Mouse (Mus musculus) brain, embryonic 18.5 days (tissue): Measurements from ENCODE around the gene Stx7.
"Not testable (repeated sequence)": the region's sequence is repeated elsewhere in the genome, so short reads cannot be mapped to it uniquely, and the experiment has no call there.

Source experiments
- DNase-seq: peaks from one replicate; pipeline ENCODE4 v3.0.0-alpha.2; 2012; ENCODE audit warnings: low read depth, low spot score

Gene Stx7

DNA sequence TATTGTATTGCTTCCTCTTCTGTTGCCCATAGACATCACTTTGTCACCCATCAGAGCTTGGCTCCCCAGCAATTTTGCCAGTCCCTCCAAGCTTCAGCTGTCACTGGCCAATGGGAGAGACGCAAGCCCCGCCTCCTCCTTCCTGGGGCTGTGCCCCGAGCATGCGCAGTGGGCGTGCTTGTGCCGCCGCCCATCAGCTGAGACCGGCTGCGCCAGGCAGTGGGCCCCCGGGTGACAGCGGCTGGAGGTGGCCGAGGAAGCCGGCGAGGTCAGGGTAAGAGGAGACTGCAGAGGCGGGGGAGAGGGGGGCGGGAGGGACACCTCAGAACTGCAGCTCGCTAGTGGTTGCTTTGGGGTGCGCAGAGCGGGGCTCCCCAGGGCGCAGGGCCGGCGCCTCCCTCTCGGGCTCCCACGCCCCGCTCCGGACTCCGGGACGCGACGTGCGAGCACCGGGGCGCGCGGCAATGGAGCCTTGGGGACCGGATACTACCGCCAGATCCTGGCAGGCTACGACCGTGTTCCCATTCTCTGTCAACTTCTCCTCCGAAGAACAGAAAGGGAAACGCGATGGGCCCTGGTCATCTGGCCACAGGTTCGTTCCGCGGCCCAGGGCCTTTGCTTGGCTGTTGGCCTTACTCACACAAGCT lies at the start of gene Stx7:
Gene Stx7, plus strand, starts transcription at position 168 of the 647 bp plus-strand sequence.
- DNase-seq, result peak; percentile 79

DNA sequence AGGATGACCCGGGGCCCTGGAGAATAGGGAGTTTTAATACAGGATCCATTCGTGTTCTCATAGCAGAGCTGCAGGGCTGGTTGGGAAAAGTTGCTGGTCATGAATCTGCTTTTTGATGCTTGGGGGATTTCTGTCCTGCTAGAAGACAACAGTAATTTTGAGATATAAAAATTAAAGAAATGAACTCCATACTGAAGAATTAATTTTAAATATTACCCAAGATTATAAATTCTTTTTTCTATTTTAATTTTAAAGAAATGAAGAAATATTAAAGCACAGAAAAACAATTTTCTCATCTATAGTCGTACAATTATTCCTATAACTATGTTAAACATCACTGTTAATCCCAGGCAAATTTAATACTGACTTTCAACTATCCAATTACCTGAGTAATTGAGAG lies 47.3 kb upstream of the Stx7 start, which contains the start of gene Taar8c:
Gene Taar8c, minus strand, starts transcription at position 101 of the 400 bp plus-strand sequence.
- not testable (repeated sequence) for DNase-seq

DNA sequence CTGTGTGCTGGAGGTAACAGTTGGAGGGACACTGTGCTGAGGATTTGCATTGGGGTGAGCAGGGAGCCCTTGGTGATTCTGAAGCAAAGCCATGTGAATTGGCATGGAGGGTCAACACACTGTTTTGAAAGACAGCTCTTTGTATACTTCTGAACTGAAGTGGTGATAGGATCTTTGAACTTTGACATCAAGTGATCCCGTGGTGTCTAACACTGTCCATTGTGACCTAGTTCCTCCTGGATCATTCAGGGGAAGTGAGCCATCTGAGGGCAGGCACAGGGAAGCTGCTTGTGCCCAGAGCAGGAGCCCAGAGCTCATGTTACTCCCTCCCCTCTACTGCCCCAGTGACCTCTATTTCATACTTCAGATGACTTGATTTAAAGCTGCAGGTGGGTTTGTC lies 45.8 kb upstream of the Stx7 start:
- not testable (repeated sequence) for DNase-seq

DNA sequence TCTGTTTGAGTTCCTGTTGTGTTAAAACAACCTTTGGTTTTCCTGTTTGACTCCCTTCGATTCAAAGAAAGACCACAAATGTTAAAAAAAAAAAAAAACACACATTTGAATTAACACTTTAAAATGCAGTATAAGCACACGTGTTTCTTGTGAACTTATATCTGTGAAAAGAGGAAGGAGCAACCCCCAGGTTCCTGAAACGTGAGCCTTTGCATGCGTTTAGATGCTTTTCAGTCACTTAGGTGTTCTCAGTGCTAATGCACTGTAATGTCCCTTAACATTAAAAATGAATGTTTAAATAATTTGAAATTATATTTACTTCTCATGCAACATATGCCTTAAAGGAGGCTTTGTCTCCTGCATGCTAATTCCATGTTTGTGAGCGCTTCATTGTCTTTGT lies 41.4 kb upstream of the Stx7 start:
- DNase-seq, result no peak

DNA sequence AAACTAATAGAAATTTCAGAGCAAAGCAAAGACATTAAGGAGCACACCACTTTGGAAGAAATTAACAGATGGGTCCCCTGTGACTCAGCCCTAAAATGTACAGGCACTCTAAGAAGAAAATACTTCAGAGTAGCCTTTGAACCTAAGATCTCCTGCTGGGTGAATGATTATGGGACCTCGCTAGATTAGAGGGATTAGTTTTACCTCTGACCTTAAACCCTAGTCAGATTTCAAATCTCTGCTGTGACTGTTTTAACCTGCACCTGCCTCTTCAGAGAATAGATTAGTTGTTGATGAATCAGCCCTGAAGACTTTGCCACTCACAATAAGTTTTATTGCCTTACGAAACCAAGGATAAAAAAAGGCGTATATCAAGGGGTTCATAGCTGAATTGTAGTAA lies 40.9 kb upstream of the Stx7 start:
- DNase-seq, result no peak

DNA sequence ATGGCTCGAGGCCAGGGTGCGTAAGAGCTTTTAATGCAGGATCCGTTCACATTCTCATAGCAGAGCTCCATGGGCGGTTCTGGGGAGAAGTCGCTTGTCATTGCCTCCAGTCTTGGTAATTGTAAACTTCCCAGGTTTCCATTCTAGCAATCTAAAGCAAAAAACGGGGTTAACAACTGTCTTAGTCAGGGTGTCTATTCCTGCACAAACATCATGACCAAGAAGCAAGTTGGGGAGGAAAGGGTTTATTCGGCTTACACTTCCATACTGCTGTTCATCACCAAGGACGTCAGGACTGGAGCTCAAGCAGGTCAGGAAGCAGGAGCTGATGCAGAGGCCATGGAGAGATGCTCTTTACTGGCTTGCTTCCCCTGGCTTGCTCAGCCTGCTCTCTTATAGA lies 39.7 kb upstream of the Stx7 start, which contains the start of gene Taar9:
Gene Taar9, minus strand, starts transcription at position 101 of the 400 bp plus-strand sequence.
- not testable (repeated sequence) for DNase-seq

DNA sequence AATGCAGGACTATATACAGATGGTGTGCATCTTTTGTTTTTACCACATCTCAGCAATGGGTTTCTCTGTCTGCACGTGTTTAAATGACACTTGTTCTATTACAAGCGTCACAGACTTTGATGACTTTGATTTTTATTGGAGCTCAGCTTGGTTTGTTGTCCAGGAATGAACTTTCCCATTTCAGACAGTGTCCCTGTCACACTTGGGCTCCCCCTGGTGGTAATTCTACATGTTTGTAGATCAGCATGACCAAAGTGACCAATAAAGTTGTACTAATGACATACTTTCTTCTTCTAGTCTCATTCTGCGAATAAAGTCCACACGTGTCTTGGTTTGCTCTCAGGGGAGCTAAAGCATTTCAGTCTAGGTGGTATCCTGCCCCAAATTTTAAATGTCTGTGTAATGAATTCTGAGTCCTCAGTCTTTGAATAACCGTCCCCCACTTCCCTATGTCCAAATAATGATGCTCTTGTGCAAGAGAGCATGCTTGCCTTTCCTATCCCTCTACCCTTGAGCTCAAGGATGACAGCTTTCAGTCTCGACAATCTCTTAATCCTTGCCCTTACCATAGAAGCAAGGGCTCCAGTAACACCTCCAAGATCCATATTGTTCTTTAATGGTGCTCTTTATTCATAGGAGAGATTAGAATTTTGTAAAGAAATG lies 37.9 kb upstream of the Stx7 start:
- peak; percentile 8 for DNase-seq

DNA sequence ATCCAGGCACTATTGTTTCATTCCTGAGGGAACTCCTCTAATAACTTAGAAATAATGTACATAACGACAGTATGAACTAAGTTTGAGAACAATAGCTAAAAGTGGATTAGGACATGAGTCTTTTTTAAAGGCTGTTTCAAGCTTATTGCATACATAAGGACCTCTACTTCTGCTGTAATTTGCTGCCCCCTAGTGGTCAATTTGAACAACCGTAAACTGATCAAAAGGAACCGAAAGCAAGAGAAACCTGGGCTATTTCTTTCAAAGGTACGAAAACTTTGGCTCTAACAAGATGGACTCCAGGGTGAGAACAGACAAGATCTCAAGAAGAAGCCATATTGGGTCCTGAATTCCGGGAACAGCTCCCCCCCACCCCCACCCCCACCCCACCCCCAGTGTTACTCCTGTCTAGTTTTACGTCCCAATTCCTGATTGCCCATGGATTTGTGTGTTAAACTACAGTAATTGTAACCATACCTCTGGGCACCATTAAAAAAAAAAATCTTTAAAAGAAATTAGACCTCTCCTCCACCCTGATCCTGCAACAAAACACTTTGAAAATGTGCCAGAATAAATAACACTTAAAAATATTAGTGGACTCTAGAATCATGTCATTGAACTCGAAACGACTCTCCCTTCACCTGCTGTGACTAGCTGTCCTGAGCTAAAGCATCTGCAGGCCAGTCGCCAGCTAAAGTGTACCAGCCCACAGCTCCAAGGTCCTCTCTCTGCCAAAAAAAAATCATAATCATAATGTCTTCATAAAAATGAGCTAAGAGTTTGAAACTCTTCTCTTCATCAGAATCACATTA lies 17.4 kb upstream of the Stx7 start:
- DNase-seq, result peak; percentile 60

DNA sequence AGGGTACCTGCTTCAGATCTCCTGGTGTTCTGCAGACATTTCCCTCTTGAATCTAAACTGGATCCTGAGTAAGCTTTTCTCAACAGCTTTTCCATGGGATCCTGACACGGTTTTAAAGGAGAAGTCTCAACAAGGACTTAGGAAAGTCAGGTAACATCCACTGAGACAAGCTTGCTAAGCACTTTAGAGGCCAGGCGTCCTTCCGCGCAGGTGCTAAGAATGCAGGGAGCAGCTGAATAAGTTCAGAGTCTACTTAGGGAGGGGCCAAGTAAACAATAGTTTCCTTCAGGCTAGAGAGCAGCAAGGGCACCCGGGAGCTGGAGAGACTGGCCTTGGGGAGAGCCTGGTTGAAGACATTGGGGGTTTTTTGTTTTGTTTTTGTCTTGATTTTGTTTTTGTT lies 16.8 kb upstream of the Stx7 start:
- no peak for DNase-seq

DNA sequence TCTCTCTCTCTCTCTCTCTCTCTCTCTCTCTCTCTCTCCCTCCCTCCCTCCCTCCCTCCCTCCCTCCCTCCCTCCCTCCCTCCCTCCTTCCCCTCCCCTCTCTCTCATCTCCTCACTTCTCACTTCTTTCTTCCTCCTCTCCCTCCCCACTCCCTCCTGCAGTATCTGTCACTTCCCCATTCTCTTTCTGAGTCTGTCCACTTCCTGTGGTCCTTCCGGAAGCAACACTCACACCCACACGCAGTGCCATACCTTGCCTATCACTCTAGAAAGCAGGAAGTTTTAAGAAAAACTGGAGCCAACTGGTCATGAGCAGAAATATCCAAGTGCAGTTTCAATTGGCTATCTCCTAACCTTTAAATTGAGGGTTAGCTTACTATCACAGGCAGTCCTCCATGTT lies 16.0 kb upstream of the Stx7 start:
- no peak for DNase-seq

DNA sequence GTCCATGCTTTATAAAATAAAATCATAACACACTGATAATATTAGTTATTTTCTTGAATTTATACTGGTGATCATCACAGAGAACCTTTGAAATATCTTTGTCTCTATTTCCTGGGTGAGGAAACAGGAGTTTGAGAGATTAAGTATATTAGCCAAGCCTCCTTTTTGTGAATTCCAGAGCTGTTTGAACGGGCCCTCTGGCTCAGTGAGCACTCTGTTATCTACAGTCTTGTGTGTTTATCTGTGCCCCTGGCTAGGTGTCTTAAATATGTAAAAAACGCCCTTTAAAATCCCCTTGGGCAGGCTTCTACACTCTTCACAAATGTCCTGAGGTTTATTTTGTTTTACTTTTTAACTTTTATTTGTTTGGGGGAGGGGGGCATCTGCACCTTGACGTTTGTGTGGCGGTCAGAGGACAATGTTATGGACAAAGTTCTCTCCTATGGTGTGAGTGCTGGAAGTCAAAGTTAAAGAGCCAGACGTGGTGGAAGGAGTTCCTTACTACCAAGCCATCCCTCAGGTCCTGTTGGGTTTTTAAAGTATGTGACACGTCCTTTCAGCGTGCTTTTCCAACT lies 14.9 kb upstream of the Stx7 start:
- no peak for DNase-seq

DNA sequence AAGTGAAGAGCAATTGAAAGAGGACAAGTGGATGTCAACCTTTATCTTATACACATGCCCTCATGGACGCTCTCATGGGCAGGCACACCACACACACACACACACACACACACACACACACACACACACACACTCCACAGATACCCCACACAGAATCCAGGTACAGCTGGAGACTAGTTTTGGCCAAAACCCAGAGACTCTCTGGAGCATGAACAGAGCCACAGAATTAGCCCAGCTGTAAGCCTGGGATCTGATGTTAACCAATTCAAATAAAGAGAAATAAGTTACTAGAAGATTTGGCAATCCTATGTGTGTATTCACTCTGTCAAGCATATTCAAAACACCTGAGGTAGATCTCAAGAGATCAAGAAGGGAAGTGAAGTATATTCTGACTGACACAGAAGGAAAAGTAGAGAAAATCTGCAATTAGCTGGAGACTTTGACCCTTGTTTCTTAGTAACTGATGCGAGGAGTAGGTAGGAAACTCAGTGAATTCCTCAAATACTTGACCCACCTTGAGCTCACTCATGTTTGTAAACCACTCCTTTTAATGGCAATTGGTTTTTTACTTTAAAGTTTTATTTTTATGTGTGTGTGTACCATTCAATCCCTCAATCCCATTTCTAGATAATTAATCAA lies 10.4 kb upstream of the Stx7 start:
- DNase-seq, result no peak

DNA sequence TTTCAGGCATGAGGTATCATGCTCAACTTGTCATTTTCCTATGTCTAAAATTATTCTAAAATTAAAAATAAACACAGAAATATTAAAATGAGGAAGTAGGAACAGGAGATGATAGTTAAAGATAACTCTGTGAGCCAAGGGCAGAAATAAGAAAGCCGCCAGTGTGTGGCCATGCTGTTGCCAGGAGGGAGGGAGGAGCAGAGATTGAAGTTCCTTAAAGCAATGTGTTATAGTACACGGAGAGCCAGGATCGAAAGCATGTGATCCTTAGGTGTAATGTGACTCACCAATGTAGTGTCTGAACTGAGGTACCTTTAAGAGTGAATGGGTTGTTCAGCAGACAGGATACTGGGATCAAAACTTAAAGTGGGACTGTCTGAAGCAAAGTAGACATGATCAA lies 6.4 kb upstream of the Stx7 start:
- DNase-seq, result no peak

DNA sequence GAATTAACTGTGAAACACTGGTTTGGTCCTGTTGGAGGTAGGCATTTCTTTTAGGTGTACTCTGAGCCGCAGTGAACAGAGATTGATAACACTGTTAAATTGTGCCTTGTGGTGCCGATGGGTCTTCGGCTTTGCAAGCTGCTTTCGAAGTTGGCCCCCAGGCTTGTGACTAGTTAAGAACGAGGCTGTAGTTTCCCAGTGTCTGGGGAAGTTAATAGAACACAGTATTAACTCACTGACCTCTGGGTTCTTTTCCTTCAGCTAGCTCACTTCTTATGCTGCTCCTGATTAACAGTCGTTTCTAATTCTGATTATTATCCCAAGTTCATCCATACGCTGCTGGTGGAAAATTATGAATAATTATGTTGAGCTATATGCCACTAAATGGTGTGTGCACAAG lies 984 bp downstream of the Stx7 start:
- DNase-seq, result no peak

DNA sequence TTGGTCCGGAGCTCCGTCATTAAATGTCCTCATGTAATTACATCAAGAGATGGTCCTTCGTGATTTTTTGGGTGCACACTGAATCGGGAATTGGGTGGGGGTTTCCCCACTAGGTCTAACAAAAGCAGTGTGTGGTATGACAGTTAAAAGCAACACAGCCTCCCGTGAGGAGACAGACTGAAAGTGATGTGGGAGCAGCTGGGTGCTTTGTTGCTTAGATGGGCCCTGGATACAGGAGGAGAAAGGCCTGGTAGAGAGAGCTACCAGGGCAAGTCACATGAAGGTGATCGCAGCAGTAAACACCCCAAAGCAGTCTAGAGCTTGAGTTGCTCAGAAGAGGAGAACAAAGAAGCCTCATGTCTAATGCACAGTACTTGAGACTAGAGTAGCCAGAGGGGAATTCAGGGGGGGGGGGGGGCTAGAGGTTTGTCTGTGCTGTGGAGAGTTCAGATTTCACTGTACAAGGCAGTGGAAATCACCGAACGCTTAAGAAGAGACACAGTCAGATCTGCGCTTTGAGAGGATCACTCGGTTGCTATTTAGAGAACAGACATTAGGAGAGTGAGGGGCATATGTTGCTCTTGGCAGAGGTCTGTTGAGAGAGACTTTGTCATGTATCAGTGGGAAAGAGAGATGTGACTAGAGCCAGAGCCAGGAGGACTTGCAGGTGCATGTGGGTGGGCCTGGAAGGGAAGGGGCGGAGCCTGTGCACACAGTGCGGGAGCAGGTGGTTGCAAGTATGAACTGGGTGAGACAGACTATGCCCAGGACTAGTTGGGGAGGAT lies 9.6 kb downstream of the Stx7 start:
- no peak for DNase-seq

DNA sequence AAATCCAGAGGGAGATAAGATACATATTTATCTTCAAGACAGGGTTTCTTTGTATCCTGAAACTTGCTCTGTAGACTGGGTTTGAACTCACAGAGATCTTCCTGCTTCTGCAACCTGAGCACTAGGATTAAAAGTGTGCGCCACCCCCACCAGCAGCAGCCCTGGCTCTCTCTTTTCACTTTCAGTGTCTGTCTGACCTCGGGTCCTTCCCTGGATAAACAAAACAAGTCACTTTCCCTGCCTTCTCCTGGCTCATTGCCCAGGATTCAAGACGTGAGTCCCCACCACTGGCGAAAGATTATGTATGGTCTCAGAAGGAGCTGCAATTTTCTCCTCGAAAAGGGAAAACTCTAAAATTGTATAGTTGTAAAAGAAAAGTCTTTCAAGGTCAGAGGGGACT lies 10.5 kb downstream of the Stx7 start:
- DNase-seq, result no peak

DNA sequence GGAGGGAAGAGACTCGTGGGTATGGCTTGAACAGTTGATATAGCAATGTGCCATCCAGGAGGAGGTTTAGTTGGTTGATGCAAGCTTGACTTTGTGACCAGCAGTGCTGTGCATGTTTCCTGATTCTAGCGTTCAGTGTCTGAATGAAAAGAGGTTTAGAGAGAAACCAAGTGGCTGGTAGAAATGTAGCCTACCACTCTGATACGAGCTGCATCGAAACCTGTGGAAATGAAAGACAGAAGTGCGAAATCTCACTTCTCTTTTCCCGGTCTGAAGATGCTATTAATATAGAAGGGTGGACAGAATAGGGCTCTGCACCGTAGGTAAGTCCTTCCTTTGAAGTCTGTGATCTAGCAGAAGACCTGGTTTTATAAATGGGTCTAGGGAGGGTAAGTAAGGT lies 11.2 kb downstream of the Stx7 start:
- DNase-seq, result no peak

DNA sequence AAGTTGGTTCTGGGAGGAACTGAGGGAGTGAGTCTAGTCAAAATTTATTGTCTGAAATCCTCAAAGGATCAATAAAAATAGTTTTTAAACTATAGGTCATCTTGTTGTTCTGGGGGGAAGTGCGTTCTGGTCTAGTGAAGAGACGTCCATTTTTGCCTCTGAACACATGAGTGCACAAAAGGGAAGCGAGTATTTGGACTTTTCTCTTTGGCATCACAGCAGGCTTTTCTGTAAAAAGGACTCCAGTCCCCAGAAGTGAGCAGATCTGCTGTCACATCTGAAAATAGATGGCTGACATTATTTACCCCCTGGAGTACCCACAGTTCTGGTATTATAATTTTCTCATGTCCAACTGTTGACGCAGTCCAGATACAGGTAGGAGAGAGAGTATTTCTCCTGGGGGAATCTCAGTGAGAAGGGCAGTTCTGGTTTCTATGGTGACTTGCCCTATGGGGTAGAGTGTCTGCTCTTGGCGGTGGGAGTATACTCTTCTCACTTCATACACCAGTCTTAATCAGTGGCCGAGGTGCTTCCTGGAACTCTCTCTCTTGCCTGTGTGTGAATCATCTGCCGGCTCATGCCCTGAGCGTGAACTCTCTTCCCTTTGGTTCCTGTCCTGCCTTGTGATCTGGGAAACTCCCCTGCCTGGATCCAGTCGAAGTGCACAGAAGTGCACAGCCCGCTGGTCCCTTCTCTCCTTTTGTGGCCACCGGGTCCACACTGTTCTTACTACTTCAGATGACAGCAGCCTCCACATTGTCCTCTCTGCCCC lies 15.2 kb downstream of the Stx7 start:
- no peak for DNase-seq

DNA sequence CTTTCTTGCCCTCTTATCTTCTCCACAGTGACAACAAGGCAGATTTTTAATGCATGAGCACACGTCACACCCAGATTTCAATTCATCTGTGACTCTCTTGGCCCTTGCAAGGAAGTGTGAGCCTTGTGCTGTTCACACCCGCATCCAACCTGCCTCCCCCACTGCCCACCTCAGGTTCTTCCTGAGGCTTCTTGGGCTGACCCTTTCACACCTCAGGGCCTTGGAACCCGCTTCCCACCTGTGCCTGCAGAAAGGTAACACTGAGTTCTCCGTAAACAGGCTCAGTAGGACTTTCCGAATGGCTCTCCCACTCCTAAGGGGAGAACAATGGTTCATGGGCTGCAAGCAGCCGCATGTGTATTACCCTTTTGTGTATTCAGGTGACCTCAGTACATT lies 15.8 kb downstream of the Stx7 start:
- DNase-seq, result no peak

DNA sequence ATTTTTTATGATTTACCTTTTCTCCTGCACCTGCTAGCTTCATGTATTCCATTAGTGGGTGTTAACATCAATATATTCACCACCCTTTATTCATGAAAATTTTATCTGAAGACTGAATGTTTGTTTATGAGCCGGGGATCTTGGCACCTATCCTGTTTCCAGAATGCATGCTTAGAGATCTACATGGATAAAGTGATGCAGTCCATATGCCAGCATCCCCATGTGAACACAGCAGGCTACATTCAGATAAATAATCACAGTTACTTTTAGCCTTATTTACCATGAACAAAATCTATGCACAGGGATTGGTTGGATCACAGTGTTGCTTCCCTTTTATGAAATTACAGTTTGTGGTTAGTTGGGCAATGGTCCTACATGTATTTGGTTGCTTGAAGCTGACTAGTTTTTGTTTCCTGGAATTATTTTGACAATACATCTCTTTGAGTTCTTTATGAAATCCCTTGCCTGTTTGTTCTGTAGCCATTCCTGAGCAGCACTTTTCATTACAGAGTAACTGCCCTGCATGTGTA lies 16.5 kb downstream of the Stx7 start:
- DNase-seq, result no peak
